Mouse (Mus musculus) small intestine, adult 2 months (tissue): Measurements from ENCODE around the gene Tmem95.
A peak's percentile ranks its signal among the peaks of the same experiment; 100 is the strongest.

Experiments
- CTCF ChIP-seq: fragments of 200-500 bp; IDR thresholded peaks from 2 replicates; pipeline ENCODE4 v1.5.1; 2012; ENCODE audit warnings: low read depth, mild to moderate bottlenecking, control low read depth, inconsistent platforms, low read length, moderate library complexity, mixed read lengths; ENCODE audit not compliant: insufficient replicate concordance, insufficient read length; ENCODE audit errors: extremely low read depth
- POLR2A ChIP-seq: fragments of 200-500 bp; IDR thresholded peaks from 2 replicates; pipeline ENCODE4 v1.6.1; 2012; ENCODE audit warnings: low read depth, mild to moderate bottlenecking, control low read depth, inconsistent platforms, low read length, moderate library complexity

DNA sequence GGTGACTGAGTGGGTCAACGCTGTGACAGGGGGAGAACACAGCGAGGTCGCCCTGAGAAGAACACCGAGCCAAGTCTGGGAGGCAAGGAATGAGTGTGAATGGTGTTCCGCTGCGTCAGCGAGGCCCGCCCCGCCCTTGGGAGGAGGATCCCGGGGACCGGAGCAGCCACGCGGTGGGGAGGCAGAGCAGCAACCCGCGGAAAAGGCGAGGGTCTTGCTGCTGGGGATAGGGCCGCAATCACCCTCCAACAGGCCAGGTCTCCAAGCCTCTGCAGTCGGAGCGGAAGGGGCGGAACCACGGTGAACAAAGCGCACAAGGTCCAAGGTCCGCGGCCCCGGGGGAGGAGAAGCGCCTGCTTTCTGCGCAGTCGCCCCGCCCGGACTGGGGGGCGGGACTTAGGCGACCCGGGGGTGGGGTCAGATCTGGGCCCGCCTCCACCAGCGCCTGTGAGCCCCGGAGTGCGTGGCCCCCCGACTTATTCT lies 31.6 kb downstream of the Tmem95 start, which contains the start of gene Plscr3:
- no peak for TF ChIP-seq CTCF
- TF ChIP-seq POLR2A: peak; percentile 92
